Mouse (Mus musculus) liver, postnatal 0 days (tissue): Measurements from ENCODE around the gene Ube3b.

Experiments used
- CTCF ChIP-seq: sonication (generic); IDR thresholded peaks from 2 replicates; pipeline ENCODE4 v1.5.1; 2016; ENCODE audit warnings: antibody characterized with exemption, low read depth
- EP300 ChIP-seq: IDR thresholded peaks from 2 replicates; pipeline ENCODE4 v1.6.1; 2016; ENCODE audit warnings: antibody characterized with exemption, low read depth, mild to moderate bottlenecking

- TF ChIP-seq CTCF = no peak
- TF ChIP-seq EP300 = no peak
These were observed 49.4 kb downstream of the Ube3b start for GRCm38 (mm10) chr5:114429781-114430180.
